In the genomic region with DNA sequence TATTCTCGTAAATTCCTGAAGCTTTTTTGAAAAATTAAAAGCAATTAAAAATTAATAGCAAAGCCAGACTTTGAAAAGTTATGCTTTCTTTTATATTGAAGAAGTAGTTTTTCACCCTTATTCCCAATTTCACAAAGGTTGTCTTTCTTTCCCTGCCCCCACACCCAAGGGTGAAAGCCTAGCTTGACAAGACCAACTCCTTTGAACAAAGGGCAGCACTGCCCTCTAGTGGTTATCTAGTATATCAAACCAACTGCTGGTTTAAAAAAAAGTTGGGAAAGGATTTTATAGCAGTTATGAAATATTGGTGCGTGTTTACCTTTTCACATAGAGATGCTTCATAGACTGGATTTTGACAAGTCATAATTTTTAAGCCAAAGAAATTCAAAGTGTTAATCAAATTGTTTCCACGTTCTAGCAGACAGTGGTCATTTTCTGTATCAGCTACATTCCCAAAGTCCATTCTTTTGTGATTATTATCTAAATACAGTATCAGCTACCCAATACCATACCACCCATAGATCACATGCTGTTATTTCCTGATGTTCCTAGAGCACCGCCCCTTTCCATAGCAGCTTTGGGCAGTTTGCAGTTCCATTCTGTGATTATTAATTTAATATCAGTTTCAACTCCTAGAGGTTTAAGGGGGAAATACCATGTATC, we compare ENCODE assay signal across 8 mouse cellular contexts. TPM values are rescaled to one million over a fixed set of nuclear protein-coding genes. Genes with fewer than 3 reads are reported as not detected.
DNase-seq lines count a peak whose midpoint lies in the region; ATAC-seq and TF ChIP-seq lines count a peak whose summit lies in the region.

No protein-coding gene starts in this region.

- WGBS in heart, embryonic 12.5 days, result 34% methylated on average over 4 of the region's 4 CpGs

- H3K4me3 ChIP-seq in heart, embryonic 12.5 days, result no peak overlapping the region
- no peak overlapping the region for H3K4me3 ChIP-seq in MEL (ENCODE audit: control insufficient read depth in 1 of 2, insufficient read depth in 1 of 2, low read depth in 2 of 2, low read length in 2 of 2)
- H3K4me3 ChIP-seq in layer of hippocampus, adult 2 months, result no peak overlapping the region

- peak; percentile 27 to 69 for DNase-seq in heart, adult 18-20 months
- DNase-seq in MEL (ENCODE audit: low read depth, low spot score), result peak; percentile 67
- DNase-seq in cerebellum, adult 11-12 months, result peak; percentile 23
- peak; percentile 66 for DNase-seq in forelimb bud, embryonic 11.5 days (ENCODE audit: low read depth, low spot score)
- DNase-seq in layer of hippocampus, adult 2 months (ENCODE audit: low spot score in 2 of 2), result peak; percentile 70 to 74
- DNase-seq in lung, postnatal 14 days, result peak; percentile 62
- DNase-seq in testis, postnatal 10 days (ENCODE audit: low spot score), result peak; percentile 54

- TF ChIP-seq POLR2A in MEL (IDR thresholded peaks at IDR 0.05; ENCODE audit: control insufficient read depth in 1 of 2, insufficient read depth in 1 of 2, low read depth in 1 of 2, low read length in 2 of 2, poor library complexity in 1 of 2), result no peak

- H3K79me2 ChIP-seq in MEL (ENCODE audit: control insufficient read depth, insufficient read depth, low read length, poor library complexity), result no peaks in the 10 kb centered on the region

- no peak overlapping the region for H3K27ac ChIP-seq in heart, embryonic 12.5 days (ENCODE audit: poor library complexity, severe bottlenecking)
- H3K27ac ChIP-seq in MEL (ENCODE audit: control insufficient read depth, low read depth, low read length), result no peak overlapping the region
- H3K27ac ChIP-seq in layer of hippocampus, adult 2 months, result no peak overlapping the region

- H3K4me2 ChIP-seq in heart, embryonic 12.5 days, result no peak overlapping the region

- H3K9me3 ChIP-seq in heart, embryonic 12.5 days (replicated peaks), result no peaks in the 10 kb centered on the region
- no peaks in the 10 kb centered on the region for H3K9me3 ChIP-seq in MEL (replicated peaks; ENCODE audit: insufficient read depth, low read length)

- H3K36me3 ChIP-seq in heart, embryonic 12.5 days, result no peaks in the 10 kb centered on the region
- no peaks in the 10 kb centered on the region for H3K36me3 ChIP-seq in MEL (ENCODE audit: control insufficient read depth in 1 of 2, insufficient read depth in 2 of 2, low read length in 2 of 2)

- ATAC-seq in heart, embryonic 12.5 days (ENCODE audit: insufficient number of reproducible peaks, low FRiP score), result no peak

- TF ChIP-seq EP300 in MEL (IDR thresholded peaks at IDR 0.05; ENCODE audit: low read depth in 1 of 2, low read length in 2 of 2), result no peak

- no peaks in the 10 kb centered on the region for H3K4me1 ChIP-seq in heart, embryonic 12.5 days (replicated peaks)
- H3K4me1 ChIP-seq in MEL (ENCODE audit: control insufficient read depth in 1 of 2, insufficient read depth in 2 of 2, low read length in 2 of 2), result no peaks in the 10 kb centered on the region

- peak; percentile 91 for TF ChIP-seq RAD21 in MEL (IDR thresholded peaks at IDR 0.05; ENCODE audit: low read depth, low read length)

- no peak overlapping the region for H3K9ac ChIP-seq in heart, embryonic 12.5 days
- no peak overlapping the region for H3K9ac ChIP-seq in MEL (ENCODE audit: control insufficient read depth, low read depth, low read length, poor library complexity, severe bottlenecking)

- no peaks in the 10 kb centered on the region for H3K27me3 ChIP-seq in heart, embryonic 12.5 days (replicated peaks)
- H3K27me3 ChIP-seq in MEL (ENCODE audit: control insufficient read depth in 1 of 2, insufficient read depth in 2 of 2, low read length in 2 of 2), result no peaks in the 10 kb centered on the region

- TF ChIP-seq CTCF in MEL (IDR thresholded peaks at IDR 0.05 in 2 of 3, conservative IDR thresholded peaks at IDR 0.05 in 1 of 3; ENCODE audit: control insufficient read depth in 1 of 3, insufficient read depth in 1 of 3, low read depth in 2 of 3, low read length in 3 of 3, poor library complexity in 1 of 3, severe bottlenecking in 1 of 3), result peak; percentile 47 to 82 (median 48)
- peak; percentile 90 for TF ChIP-seq CTCF in layer of hippocampus, adult 2 months (conservative IDR thresholded peaks at IDR 0.05)

TF ChIP-seq in MEL, 35 proteins besides CTCF, POLR2A, EP300 and RAD21:
- TF ChIP-seq NRF1 (IDR thresholded peaks at IDR 0.05; ENCODE audit: insufficient read depth, low read depth, low read length, poor library complexity, severe bottlenecking), result no peak
- no peak for TF ChIP-seq CHD1 (IDR thresholded peaks at IDR 0.05; ENCODE audit: low read depth, low read length)
- peak; percentile 32; the same call in 1 of the 2 replicates for TF ChIP-seq BHLHE40 (IDR thresholded peaks at IDR 0.05; ENCODE audit: borderline replicate concordance, low read depth, low read length)
- TF ChIP-seq TAL1 (IDR thresholded peaks at IDR 0.05; ENCODE audit: low read length), result no peak
- TF ChIP-seq ZNF384 (IDR thresholded peaks at IDR 0.05; ENCODE audit: low read depth, low read length), result peak; percentile 85
- TF ChIP-seq ZC3H11A (IDR thresholded peaks at IDR 0.05; ENCODE audit: low read depth, low read length), result peak; percentile 80
- peak; percentile 81 for TF ChIP-seq SMC3 (IDR thresholded peaks at IDR 0.05; ENCODE audit: low read depth, low read length)

RNA-seq across cellular contexts. Expression of gene Erbb4, which starts 31.1 kb away (rescaled TPM):
- total RNA-seq in heart, adult 18-20 months (2021), result 10 to 100 TPM; 11.4 to 12.4 TPM
- polyA plus RNA-seq in heart, embryonic 12.5 days (2016; fragmentation: Nextera tagmentation; extraction: Ambion mirVana), result 12.8 and 13.6 TPM in 2 replicates
- total RNA-seq in MEL (2012; rRNA removed), result not detected in 2 replicates
- polyA plus RNA-seq in MEL (2012; ENCODE audit: insufficient read depth in 1 of 2, insufficient read length in 2 of 2, low read depth in 1 of 2, low replicate concordance in 2 of 2, missing spikeins in 1 of 2), result not detected
- 10 to 100 TPM; 46.2 to 48.6 TPM for total RNA-seq in layer of hippocampus, adult 2 months (2021)

Comparison
In these comparisons a context has a peak if more than half of its experiments do, and no peak if none do; other contexts are left out.
1. RNA of gene Erbb4, which starts 31.1 kb away (total RNA-seq): 46.2 to 48.6 TPM in layer of hippocampus, adult 2 months and 11.4 to 12.4 TPM in heart, adult 18-20 months; not detected in MEL; every median in the first group is over 10 times any median in the second.
2. Peak in every context shown above with its lines, with median percentiles within 50 percentile points of each other: DNase-seq.